Mouse (Mus musculus) myocyte (in vitro differentiated cells): Measurements from ENCODE around the gene Slc25a35. TPM values are rescaled to one million over a fixed set of nuclear protein-coding genes. Genes with fewer than 3 reads are reported as not detected.

Experiments
- H3K27me3 ChIP-seq: one replicate; pipeline ENCODE4 v1.6.1; 2011; ENCODE audit not compliant: control insufficient read depth, insufficient read depth, insufficient read length
- H3K36me3 ChIP-seq: one replicate; pipeline ENCODE4 v1.6.1; 2011; ENCODE audit not compliant: control insufficient read depth, insufficient read depth
- H3K4me2 ChIP-seq: one replicate; pipeline ENCODE4 v1.6.1; 2011; ENCODE audit warnings: low read depth, control low read depth
- H3K4me3 ChIP-seq: one replicate; pipeline ENCODE4 v1.5.1; 2011; ENCODE audit warnings: mild to moderate bottlenecking, control low read depth, moderate library complexity
- H3K79me2 ChIP-seq: one replicate; pipeline ENCODE4 v1.6.1; 2011; ENCODE audit not compliant: control insufficient read depth, insufficient read depth
- H3ac ChIP-seq: one replicate; pipeline ENCODE4 v1.6.1; 2011; ENCODE audit not compliant: control insufficient read depth, insufficient read length
- CEBPB ChIP-seq: IDR thresholded peaks from 2 replicates; pipeline ENCODE4 v1.6.1; 2011; ENCODE audit warnings: mild to moderate bottlenecking, moderate library complexity; ENCODE audit not compliant: poor library complexity, insufficient read depth, severe bottlenecking
- E2F4 ChIP-seq: IDR thresholded peaks from one replicate; pipeline ENCODE4 v1.6.1; 2011; ENCODE audit warnings: mild to moderate bottlenecking, control low read depth, moderate library complexity; ENCODE audit not compliant: insufficient read depth
- MAX ChIP-seq: IDR thresholded peaks from one replicate; pipeline ENCODE4 v1.6.1; 2011; ENCODE audit warnings: low read depth, mild to moderate bottlenecking, control low read depth
- MYOD1 ChIP-seq, 3 experiments: IDR thresholded peaks; one replicate each; pipeline ENCODE4 v1.6.1; 2011; ENCODE audit warnings: control low read depth in 2 of 3, low read depth in 2 of 3, mild to moderate bottlenecking in 2 of 3, moderate library complexity in 1 of 3; ENCODE audit not compliant: insufficient read length in 2 of 3, control insufficient read depth in 1 of 3
- MYOG ChIP-seq, 3 experiments: IDR thresholded peaks; one replicate each; pipeline ENCODE4 v1.6.1; 2011; ENCODE audit warnings: control low read depth in 2 of 3, low read depth in 2 of 3, mild to moderate bottlenecking in 2 of 3; ENCODE audit not compliant: insufficient read length in 2 of 3, control insufficient read depth in 1 of 3, insufficient read depth in 1 of 3
- POLR2A ChIP-seq: IDR thresholded peaks from one replicate; pipeline ENCODE4 v1.6.1; 2011; ENCODE audit warnings: low read depth, mild to moderate bottlenecking, control low read depth, moderate library complexity; ENCODE audit not compliant: insufficient read length
- POLR2AphosphoS2 ChIP-seq: IDR thresholded peaks from one replicate; pipeline ENCODE4 v1.6.1; 2011; ENCODE audit warnings: low read depth, control low read depth; ENCODE audit not compliant: insufficient read length
- REST ChIP-seq: IDR thresholded peaks from one replicate; pipeline ENCODE4 v1.6.1; 2011; ENCODE audit warnings: mild to moderate bottlenecking, control low read depth, moderate library complexity; ENCODE audit not compliant: insufficient read depth, insufficient read length
- SRF ChIP-seq: IDR thresholded peaks from one replicate; pipeline ENCODE4 v1.6.1; 2011; ENCODE audit warnings: low read depth; ENCODE audit not compliant: control insufficient read depth, insufficient read length
- TCF12 ChIP-seq: IDR thresholded peaks from one replicate; pipeline ENCODE4 v1.6.1; 2011; ENCODE audit warnings: mild to moderate bottlenecking, control low read depth; ENCODE audit not compliant: poor library complexity, insufficient read depth, severe bottlenecking
- TCF3 ChIP-seq: IDR thresholded peaks from one replicate; pipeline ENCODE4 v1.6.1; 2011; ENCODE audit warnings: low read depth, control low read depth; ENCODE audit not compliant: insufficient read length
- USF1 ChIP-seq: IDR thresholded peaks from one replicate; pipeline ENCODE4 v1.6.1; 2011; ENCODE audit warnings: low read depth, mild to moderate bottlenecking, control low read depth, moderate library complexity
- polyA plus RNA-seq: library from polyadenylated mRNA; unstranded; fragments of >200 nt; fragmentation: generic; extraction: Trizol; gene quantifications from one replicate; pipeline ENCODE4 v1.2.1, GENCODE M21; 2012; ENCODE audit warnings: missing spikeins

Slc25a35 gene
- polyA plus RNA-seq, 1 experiment = 2.3 TPM

DNA sequence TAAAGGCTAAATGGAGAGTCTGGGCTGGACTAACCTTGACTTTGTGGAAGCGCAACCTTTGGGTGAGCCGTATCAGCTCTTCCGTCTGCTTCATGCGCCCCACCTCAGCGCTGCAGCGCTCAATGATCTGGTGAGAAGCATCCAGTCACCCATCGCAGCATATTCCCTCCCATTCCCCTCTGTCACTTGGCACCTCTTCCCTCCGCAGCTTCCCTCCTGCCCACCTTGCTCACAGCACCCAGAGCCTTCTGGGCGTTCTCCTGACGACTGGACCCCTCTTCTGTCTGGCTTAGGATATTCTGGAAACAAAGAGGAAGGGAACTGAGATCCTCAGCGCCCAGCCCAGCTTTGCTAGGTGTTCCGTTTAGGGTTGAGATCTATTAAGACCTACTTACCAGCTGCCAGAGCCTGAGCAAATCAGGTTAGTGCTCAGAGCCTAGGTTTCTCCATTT is 20.4 kb upstream of the Slc25a35 start:
- H3K79me2 ChIP-seq = no peaks in the 10 kb centered on the region
- TF ChIP-seq MAX = no peak
- H3ac ChIP-seq = no peak overlapping the region
- no peaks in the 10 kb centered on the region for H3K27me3 ChIP-seq
- peak overlapping the region; percentile 16 for H3K4me2 ChIP-seq
- peak overlapping the region; percentile 6 for H3K4me3 ChIP-seq
- H3K36me3 ChIP-seq = no peaks in the 10 kb centered on the region

- Histone ChIP-seq H3K4me3 (no peak overlapping the region), H3K4me2 (peak overlapping the region; percentile 39), H3K36me3 (no peaks in the 10 kb centered on the region), H3K27me3 (no peaks in the 10 kb centered on the region), H3K79me2 (no peaks in the 10 kb centered on the region), H3ac (no peak overlapping the region)
- TF ChIP-seq MYOD1 (IDR thresholded peaks at IDR 0.05; ENCODE audit: control insufficient read depth in 1 of 3, insufficient read length in 2 of 3, low read depth in 2 of 3) = no peak
- no peak for TF ChIP-seq E2F4
- TF ChIP-seq POLR2A = no peak
- no peak for TF ChIP-seq MYOG (IDR thresholded peaks at IDR 0.05; ENCODE audit: control insufficient read depth in 1 of 3, insufficient read depth in 1 of 3, insufficient read length in 2 of 3, low read depth in 2 of 3)
- no peak for TF ChIP-seq TCF12
- TF ChIP-seq CEBPB = no peak
- no peak for TF ChIP-seq TCF3
- TF ChIP-seq SRF = no peak
- no peak for TF ChIP-seq USF1
These were observed 14.0 kb upstream of the Slc25a35 start for GRCm38 (mm10) chr11:68953903-68954302.

DNA sequence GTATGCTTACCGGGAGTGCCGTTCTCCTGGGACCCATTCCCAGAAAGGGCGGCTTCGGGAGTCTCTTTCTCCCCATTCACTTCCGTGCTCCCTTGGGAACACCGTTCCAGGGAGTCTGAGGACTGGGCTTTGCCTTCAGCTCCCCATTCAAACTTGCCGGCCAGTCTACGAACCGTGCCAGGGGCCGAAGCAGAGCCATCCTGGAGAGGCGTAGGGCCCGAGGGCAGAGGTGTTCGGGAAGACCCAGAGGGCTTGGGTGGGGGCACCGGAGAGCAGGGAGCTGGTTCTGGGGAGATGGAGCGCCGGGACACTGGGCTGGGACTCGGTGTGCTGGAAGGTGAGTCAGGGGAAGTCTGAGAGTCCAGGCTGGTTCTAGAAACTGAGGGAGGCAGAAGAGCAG is 13.5 kb upstream of the Slc25a35 start:
- Histone ChIP-seq H3K4me2 (peak overlapping the region; percentile 39), H3K4me3 (peak overlapping the region; percentile 7), H3K36me3 (no peaks in the 10 kb centered on the region), H3K79me2 (no peaks in the 10 kb centered on the region), H3K27me3 (no peaks in the 10 kb centered on the region), H3ac (no peak overlapping the region)
- TF ChIP-seq CEBPB (no peak), SRF (no peak), TCF12 (no peak), USF1 (no peak), MYOG (IDR thresholded peaks at IDR 0.05; ENCODE audit: control insufficient read depth in 1 of 3, insufficient read depth in 1 of 3, insufficient read length in 2 of 3, low read depth in 2 of 3) (no peak), MYOD1 (IDR thresholded peaks at IDR 0.05; ENCODE audit: control insufficient read depth in 1 of 3, insufficient read length in 2 of 3, low read depth in 2 of 3) (no peak), E2F4 (no peak), MAX (no peak), POLR2AphosphoS2 (no peak), REST (no peak), TCF3 (no peak), POLR2A (no peak)

DNA sequence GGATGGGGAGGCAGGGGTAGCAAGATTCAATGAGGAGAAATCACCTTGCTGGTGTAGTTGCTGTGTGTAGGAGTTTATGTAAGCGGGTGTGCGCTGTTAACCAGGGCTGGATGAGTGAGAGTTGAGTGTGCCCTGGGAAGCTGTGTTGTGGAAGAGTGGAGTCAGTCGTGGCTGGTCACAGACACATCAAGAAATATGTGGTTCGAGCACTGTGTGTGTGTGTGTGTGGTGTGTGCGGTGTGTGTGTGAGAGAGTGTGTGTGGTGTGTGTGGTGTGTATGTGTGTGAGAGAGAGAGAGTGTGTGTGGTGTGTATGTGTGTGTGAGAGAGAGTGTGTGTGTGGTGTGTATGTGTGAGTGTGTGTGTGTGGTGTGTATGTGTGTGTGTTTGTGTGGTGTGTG is 12.5 kb upstream of the Slc25a35 start:
- Histone ChIP-seq H3K4me3 (no peak overlapping the region), H3K79me2 (no peaks in the 10 kb centered on the region), H3K4me2 (no peak overlapping the region), H3K27me3 (no peaks in the 10 kb centered on the region), H3ac (peak overlapping the region; percentile 18), H3K36me3 (no peaks in the 10 kb centered on the region)
- TF ChIP-seq REST = no peak
- no peak for TF ChIP-seq USF1
- TF ChIP-seq TCF12 = no peak
- TF ChIP-seq MYOG (IDR thresholded peaks at IDR 0.05; ENCODE audit: control insufficient read depth in 1 of 3, insufficient read depth in 1 of 3, insufficient read length in 2 of 3, low read depth in 2 of 3) = no peak
- TF ChIP-seq MAX = no peak
- no peak for TF ChIP-seq E2F4
- no peak for TF ChIP-seq TCF3

DNA sequence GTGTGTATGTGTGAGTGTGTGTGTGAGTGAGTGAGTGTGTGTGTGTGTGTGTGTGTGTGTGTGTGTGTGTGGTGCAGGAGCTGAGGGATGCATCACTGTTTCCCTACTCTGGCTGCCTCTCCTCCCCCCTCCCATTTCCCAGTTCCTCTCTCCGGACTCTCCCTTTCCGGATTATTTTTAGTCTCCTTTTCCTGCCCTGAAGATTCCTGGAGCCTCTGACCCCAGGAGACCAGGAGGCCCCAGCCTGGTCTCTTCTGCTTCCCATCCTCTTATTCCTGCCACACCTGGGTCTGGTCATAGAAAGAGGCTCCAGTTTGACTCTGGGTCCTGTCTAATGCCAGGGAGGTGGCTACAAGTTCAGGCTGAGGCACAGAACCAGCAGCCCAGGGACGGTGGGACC is 11.8 kb upstream of the Slc25a35 start:
- no peaks in the 10 kb centered on the region for H3K27me3 ChIP-seq
- H3ac ChIP-seq = peak overlapping the region; percentile 18
- H3K36me3 ChIP-seq = no peaks in the 10 kb centered on the region
- TF ChIP-seq POLR2AphosphoS2 (no peak), SRF (no peak), E2F4 (no peak), TCF12 (no peak), MAX (no peak), MYOG (IDR thresholded peaks at IDR 0.05; ENCODE audit: control insufficient read depth in 1 of 3, insufficient read depth in 1 of 3, insufficient read length in 2 of 3, low read depth in 2 of 3) (no peak), USF1 (no peak)
- no peak overlapping the region for H3K4me2 ChIP-seq
- H3K4me3 ChIP-seq = no peak overlapping the region
- no peaks in the 10 kb centered on the region for H3K79me2 ChIP-seq

DNA sequence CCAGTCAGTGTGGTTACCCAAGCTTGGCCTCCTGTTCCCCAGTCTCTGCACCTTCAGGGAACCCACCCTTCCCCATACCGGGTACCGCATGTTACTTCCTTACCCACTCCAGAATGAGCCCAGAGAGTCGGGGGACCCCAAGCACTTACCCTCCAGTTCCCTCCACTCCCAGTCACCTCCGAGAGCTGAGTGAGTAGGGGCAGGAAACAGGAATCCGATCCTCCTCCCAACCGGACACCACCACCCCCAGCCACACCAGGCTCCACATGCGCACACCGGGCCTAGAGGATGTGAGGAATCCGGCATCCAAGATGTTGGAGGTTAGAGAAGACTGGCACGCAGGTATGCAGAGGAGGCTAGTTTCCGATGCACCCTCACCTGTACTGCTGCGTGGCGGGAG is 11.2 kb upstream of the Slc25a35 start:
- Histone ChIP-seq H3K4me3 (no peak overlapping the region), H3K27me3 (no peaks in the 10 kb centered on the region)

More for the DNA sequence above, 11.2 kb upstream of the Slc25a35 start:
- H3K79me2 ChIP-seq = no peaks in the 10 kb centered on the region
- no peak overlapping the region for H3ac ChIP-seq
- no peak for TF ChIP-seq CEBPB
- no peak for TF ChIP-seq MAX
- no peak for TF ChIP-seq TCF12
- no peak for TF ChIP-seq SRF
- TF ChIP-seq POLR2A = no peak
- TF ChIP-seq TCF3 = no peak
- no peak for TF ChIP-seq MYOG (IDR thresholded peaks at IDR 0.05; ENCODE audit: control insufficient read depth in 1 of 3, insufficient read depth in 1 of 3, insufficient read length in 2 of 3, low read depth in 2 of 3)
- TF ChIP-seq POLR2AphosphoS2 = no peak
- TF ChIP-seq USF1 = no peak
- no peak for TF ChIP-seq REST
- TF ChIP-seq MYOD1 (IDR thresholded peaks at IDR 0.05; ENCODE audit: control insufficient read depth in 1 of 3, insufficient read length in 2 of 3, low read depth in 2 of 3) = no peak
- no peak for TF ChIP-seq E2F4
- no peak overlapping the region for H3K4me2 ChIP-seq
- H3K36me3 ChIP-seq = no peaks in the 10 kb centered on the region
